Mouse (Mus musculus) intestine, embryonic 14.5 days (tissue): ENCODE measurements at regions not wholly inside any gene's neighbourhood (a gene's known extent, or its start where the extent isn't known, plus 50 kb on each side); places are given as distances from the start of the nearest gene placed in this dataset.

Experiments
- ATAC-seq: fragments of 200-750 bp; cut with Nextera tagmentation; replicated peaks from 2 replicates; pipeline ENCODE4 v1.8.0; 2017; ENCODE audit warnings: low read depth, moderate number of reproducible peaks, moderate TSS enrichment, moderate library complexity; ENCODE audit not compliant: low FRiP score, low TSS enrichment
- DNase-seq: peaks from one replicate; pipeline ENCODE4 v3.0.0-alpha.2; 2018; ENCODE audit warnings: low spot score
- H3K27ac ChIP-seq: fragments of 300-500 bp; sonication (generic); 2 replicates; pipeline ENCODE4 v1.5.1; 2014; ENCODE audit warnings: low read depth, mild to moderate bottlenecking, control low read depth
- H3K27me3 ChIP-seq: fragments of 300-500 bp; sonication (generic); replicated peaks from 2 replicates; pipeline ENCODE4 v1.6.1; 2014; ENCODE audit warnings: low read length, control low read depth; ENCODE audit not compliant: control insufficient read depth, insufficient read depth
- H3K36me3 ChIP-seq: fragments of 300-500 bp; sonication (generic); 2 replicates; pipeline ENCODE4 v1.6.1; 2014; ENCODE audit warnings: low read length, control low read depth; ENCODE audit not compliant: control insufficient read depth, insufficient read depth
- H3K4me1 ChIP-seq: fragments of 300-500 bp; sonication (generic); replicated peaks from 2 replicates; pipeline ENCODE4 v1.6.1; 2014; ENCODE audit warnings: low read length, control low read depth, mixed read lengths; ENCODE audit not compliant: control insufficient read depth, insufficient read depth
- H3K4me2 ChIP-seq: fragments of 300-500 bp; sonication (generic); 2 replicates; pipeline ENCODE4 v1.6.1; 2014; ENCODE audit warnings: low read length
- H3K4me3 ChIP-seq: fragments of 300-500 bp; sonication (generic); 2 replicates; pipeline ENCODE4 v1.5.1; 2014; ENCODE audit warnings: low read depth, low read length, control low read depth, mixed read lengths
- H3K9ac ChIP-seq: fragments of 300-500 bp; sonication (generic); 2 replicates; pipeline ENCODE4 v1.6.1; 2014; ENCODE audit warnings: mild to moderate bottlenecking, low read length
- H3K9me3 ChIP-seq: fragments of 300-500 bp; sonication (generic); 2 replicates; pipeline ENCODE4 v1.6.1; 2016; ENCODE audit warnings: low read length, control low read depth; ENCODE audit not compliant: control insufficient read depth
- WGBS: fragments of 180-500 bp; shearing (Covaris S2); extraction: QIAGEN DNeasy Blood & Tissue Kit; methylation state at CpG from one replicate; pipeline ENCODE4 v1.1.7; 2014; 5-methylcytosine and 5-hydroxymethylcytosine counted together

- no peak for DNase-seq
- Histone ChIP-seq H3K4me2 (no peak overlapping the region), H3K4me3 (no peak overlapping the region), H3K27me3 (no peaks in the 10 kb centered on the region), H3K27ac (no peak overlapping the region), H3K36me3 (no peaks in the 10 kb centered on the region), H3K9me3 (no peaks in the 10 kb centered on the region), H3K9ac (no peak overlapping the region), H3K4me1 (0 out of 2 replicates have a peak, but pooled peaks cover 4% of the 10 kb centered on the region)
- WGBS = 69% methylated on average over 5 of the region's 5 CpGs
- ATAC-seq = no peak
Measured at GRCm38 (mm10) chr15:63678921-63679320, 166.1 kb downstream of the Gsdmc2 start.

GRCm38 (mm10) chr15:63675491-63676036 lies 169.4 kb downstream of the Gsdmc2 start:
- Histone ChIP-seq H3K4me1 (0 out of 2 replicates have a peak, but pooled peaks cover 4% of the 10 kb centered on the region), H3K9ac (no peak overlapping the region), H3K36me3 (no peaks in the 10 kb centered on the region), H3K4me3 (no peak overlapping the region), H3K27me3 (no peaks in the 10 kb centered on the region), H3K4me2 (no peak overlapping the region), H3K27ac (no peak overlapping the region), H3K9me3 (no peaks in the 10 kb centered on the region)
- DNase-seq (no peak), ATAC-seq (no peak)
- 67% methylated on average over 10 of the region's 10 CpGs for WGBS

- H3K9ac ChIP-seq = no peak overlapping the region
- no peaks in the 10 kb centered on the region for H3K36me3 ChIP-seq
- no peaks in the 10 kb centered on the region for H3K27me3 ChIP-seq
- 96% methylated on average over 5 of the region's 5 CpGs for WGBS
- H3K9me3 ChIP-seq = no peaks in the 10 kb centered on the region
- no peak for DNase-seq
- H3K4me3 ChIP-seq = no peak overlapping the region
- H3K27ac ChIP-seq = no peak overlapping the region
- H3K4me2 ChIP-seq = no peak overlapping the region
- H3K4me1 ChIP-seq = no peaks in the 10 kb centered on the region
- no peak for ATAC-seq
Measured at GRCm38 (mm10) chr15:63674404-63674803, 170.6 kb downstream of the Gsdmc2 start.

GRCm38 (mm10) chr15:63671081-63671480 lies 173.9 kb downstream of the Gsdmc2 start:
- no peaks in the 10 kb centered on the region for H3K36me3 ChIP-seq
- H3K4me1 ChIP-seq = no peaks in the 10 kb centered on the region
- no peak overlapping the region for H3K4me3 ChIP-seq
- no peak overlapping the region for H3K4me2 ChIP-seq
- H3K27me3 ChIP-seq = no peaks in the 10 kb centered on the region
- DNase-seq (no peak), ATAC-seq (no peak)
- no peak overlapping the region for H3K9ac ChIP-seq
- H3K9me3 ChIP-seq = no peaks in the 10 kb centered on the region
- 80% methylated on average over 11 of the region's 11 CpGs for WGBS
- no peak overlapping the region for H3K27ac ChIP-seq

- H3K27ac ChIP-seq = no peak overlapping the region
- H3K36me3 ChIP-seq = no peaks in the 10 kb centered on the region
- no peaks in the 10 kb centered on the region for H3K27me3 ChIP-seq
- DNase-seq (no peak), ATAC-seq (no peak)
- H3K9ac ChIP-seq = no peak overlapping the region
- 88% methylated on average over 1 of the region's 1 CpGs for WGBS
- H3K4me2 ChIP-seq = no peak overlapping the region
- H3K4me1 ChIP-seq = no peaks in the 10 kb centered on the region
- H3K4me3 ChIP-seq = no peak overlapping the region
- no peaks in the 10 kb centered on the region for H3K9me3 ChIP-seq
Measured at GRCm38 (mm10) chr15:63670561-63670960, 174.4 kb downstream of the Gsdmc2 start.

GRCm38 (mm10) chr15:63667536-63667935 lies 177.4 kb downstream of the Gsdmc2 start:
- WGBS = 88% methylated on average over 5 of the region's 5 CpGs
- no peak for ATAC-seq
- no peak overlapping the region for H3K4me2 ChIP-seq
- no peaks in the 10 kb centered on the region for H3K4me1 ChIP-seq
- no peak overlapping the region for H3K4me3 ChIP-seq
- no peaks in the 10 kb centered on the region for H3K9me3 ChIP-seq
- no peak for DNase-seq
- H3K27me3 ChIP-seq = no peaks in the 10 kb centered on the region
- no peaks in the 10 kb centered on the region for H3K36me3 ChIP-seq
- no peak overlapping the region for H3K9ac ChIP-seq
- no peak overlapping the region for H3K27ac ChIP-seq

- Histone ChIP-seq H3K4me1 (no peaks in the 10 kb centered on the region), H3K27me3 (no peaks in the 10 kb centered on the region), H3K9me3 (no peaks in the 10 kb centered on the region), H3K27ac (no peak overlapping the region), H3K36me3 (no peaks in the 10 kb centered on the region), H3K9ac (no peak overlapping the region), H3K4me2 (no peak overlapping the region), H3K4me3 (no peak overlapping the region)
- DNase-seq (no peak), ATAC-seq (no peak)
- 83% methylated on average over 4 of the region's 4 CpGs for WGBS
Measured at GRCm38 (mm10) chr15:63665517-63665916, 179.5 kb downstream of the Gsdmc2 start.

GRCm38 (mm10) chr15:63664877-63665276 lies 180.1 kb downstream of the Gsdmc2 start:
- H3K4me2 ChIP-seq = no peak overlapping the region
- no peak overlapping the region for H3K9ac ChIP-seq
- no peaks in the 10 kb centered on the region for H3K9me3 ChIP-seq
- H3K36me3 ChIP-seq = no peaks in the 10 kb centered on the region
- no peak overlapping the region for H3K4me3 ChIP-seq
- H3K27me3 ChIP-seq = no peaks in the 10 kb centered on the region
- H3K4me1 ChIP-seq = no peaks in the 10 kb centered on the region
- DNase-seq (no peak), ATAC-seq (no peak)
- no peak overlapping the region for H3K27ac ChIP-seq
- WGBS = 50% methylated on average over 2 of the region's 2 CpGs

- Histone ChIP-seq H3K4me2 (no peak overlapping the region), H3K36me3 (no peaks in the 10 kb centered on the region), H3K9me3 (no peaks in the 10 kb centered on the region), H3K4me1 (no peaks in the 10 kb centered on the region), H3K4me3 (no peak overlapping the region), H3K9ac (no peak overlapping the region), H3K27ac (no peak overlapping the region), H3K27me3 (no peaks in the 10 kb centered on the region)
- 77% methylated on average over 3 of the region's 3 CpGs for WGBS
- DNase-seq = no peak
- ATAC-seq = no peak
Measured at GRCm38 (mm10) chr15:63662183-63662582, 182.8 kb downstream of the Gsdmc2 start.
